Mouse (Mus musculus): Measurements from ENCODE around the gene Ksr2. TPM values are rescaled to one million over a fixed set of nuclear protein-coding genes. Genes with fewer than 3 reads are reported as not detected.

Ksr2 gene
- polyA plus RNA-seq, 1 experiment from 2014 or later = 0.34 TPM

- WGBS = 68% methylated on average over 7 of the region's 7 CpGs
Measured at GRCm38 (mm10) chr5:117515861-117516260, 102.1 kb downstream of the Ksr2 start.

GRCm38 (mm10) chr5:117516597-117516996, 102.8 kb downstream of the Ksr2 start:
- 0 out of 2 replicates have a peak, but pooled peaks have one; percentile 16 for ATAC-seq (ENCODE audit: borderline replicate concordance, extremely low read depth, low FRiP score, low TSS enrichment)
- WGBS = 3% methylated on average over 8 of the region's 8 CpGs
- H3K27ac ChIP-seq = no peak overlapping the region

More at GRCm38 (mm10) chr5:117515861-117516260, 102.1 kb downstream of the Ksr2 start:
- Histone ChIP-seq H3K36me3 (no peaks in the 10 kb centered on the region), H3K9ac (no peak overlapping the region), H3K27ac (no peak overlapping the region), H3K4me3 (no peak overlapping the region), H3K9me3 (no peaks in the 10 kb centered on the region), H3K4me2 (no peak overlapping the region), H3K27me3 (no peaks in the 10 kb centered on the region), H3K4me1 (no peaks in the 10 kb centered on the region)
- no peak for ATAC-seq (ENCODE audit: borderline replicate concordance, extremely low read depth, low FRiP score, low TSS enrichment)

GRCm38 (mm10) chr5:117519858-117520495, 106.2 kb downstream of the Ksr2 start:
- WGBS = 25% methylated on average over 4 of the region's 4 CpGs
- ATAC-seq (ENCODE audit: borderline replicate concordance, extremely low read depth, low FRiP score, low TSS enrichment) = no peak
- H3K36me3 ChIP-seq = no peaks in the 10 kb centered on the region
- H3K27me3 ChIP-seq = no peaks in the 10 kb centered on the region
- H3K4me1 ChIP-seq = no peaks in the 10 kb centered on the region
- H3K9me3 ChIP-seq = no peaks in the 10 kb centered on the region
- no peak overlapping the region for H3K9ac ChIP-seq
- H3K4me3 ChIP-seq = no peak overlapping the region
- H3K27ac ChIP-seq = no peak overlapping the region
- H3K4me2 ChIP-seq = no peak overlapping the region

More at GRCm38 (mm10) chr5:117516597-117516996, 102.8 kb downstream of the Ksr2 start:
- Histone ChIP-seq H3K4me2 (no peak overlapping the region), H3K36me3 (no peaks in the 10 kb centered on the region), H3K9me3 (no peaks in the 10 kb centered on the region), H3K4me1 (no peaks in the 10 kb centered on the region), H3K4me3 (no peak overlapping the region), H3K9ac (no peak overlapping the region), H3K27me3 (no peaks in the 10 kb centered on the region)

GRCm38 (mm10) chr5:117521156-117521555, 107.4 kb downstream of the Ksr2 start:
- ATAC-seq (ENCODE audit: borderline replicate concordance, extremely low read depth, low FRiP score, low TSS enrichment) = no peak
- Histone ChIP-seq H3K9me3 (no peaks in the 10 kb centered on the region), H3K27ac (no peak overlapping the region), H3K36me3 (no peaks in the 10 kb centered on the region), H3K4me3 (no peak overlapping the region), H3K4me2 (no peak overlapping the region), H3K27me3 (no peaks in the 10 kb centered on the region), H3K9ac (no peak overlapping the region), H3K4me1 (no peaks in the 10 kb centered on the region)
- WGBS = 61% methylated on average over 4 of the region's 4 CpGs

- 85% methylated on average over 4 of the region's 4 CpGs for WGBS
- Histone ChIP-seq H3K9ac (no peak overlapping the region), H3K9me3 (no peaks in the 10 kb centered on the region), H3K4me1 (no peaks in the 10 kb centered on the region), H3K36me3 (no peaks in the 10 kb centered on the region), H3K4me2 (no peak overlapping the region), H3K27ac (no peak overlapping the region), H3K4me3 (no peak overlapping the region), H3K27me3 (no peaks in the 10 kb centered on the region)
- ATAC-seq (ENCODE audit: borderline replicate concordance, extremely low read depth, low FRiP score, low TSS enrichment) = no peak
Measured at GRCm38 (mm10) chr5:117521701-117522100, 107.9 kb downstream of the Ksr2 start.

GRCm38 (mm10) chr5:117522471-117522870, 108.7 kb downstream of the Ksr2 start:
- Histone ChIP-seq H3K4me2 (no peak overlapping the region), H3K27me3 (no peaks in the 10 kb centered on the region), H3K36me3 (no peaks in the 10 kb centered on the region), H3K9ac (no peak overlapping the region), H3K9me3 (no peaks in the 10 kb centered on the region), H3K27ac (no peak overlapping the region), H3K4me1 (no peaks in the 10 kb centered on the region), H3K4me3 (no peak overlapping the region)
- WGBS = 62% methylated on average over 4 of the region's 4 CpGs
- ATAC-seq (ENCODE audit: borderline replicate concordance, extremely low read depth, low FRiP score, low TSS enrichment) = no peak

GRCm38 (mm10) chr5:117523010-117523409, 109.2 kb downstream of the Ksr2 start:
- no peak for ATAC-seq (ENCODE audit: borderline replicate concordance, extremely low read depth, low FRiP score, low TSS enrichment)
- no peak overlapping the region for H3K9ac ChIP-seq
- no peaks in the 10 kb centered on the region for H3K27me3 ChIP-seq
- H3K4me2 ChIP-seq = no peak overlapping the region
- no peaks in the 10 kb centered on the region for H3K9me3 ChIP-seq
- H3K27ac ChIP-seq = no peak overlapping the region
- H3K4me3 ChIP-seq = no peak overlapping the region
- WGBS = 81% methylated on average over 10 of the region's 10 CpGs
- no peaks in the 10 kb centered on the region for H3K36me3 ChIP-seq
- H3K4me1 ChIP-seq = no peaks in the 10 kb centered on the region

GRCm38 (mm10) chr5:117530991-117531390, 117.2 kb downstream of the Ksr2 start:
- H3K4me2 ChIP-seq = no peak overlapping the region
- no peak overlapping the region for H3K9ac ChIP-seq
- H3K27ac ChIP-seq = no peak overlapping the region
- no peaks in the 10 kb centered on the region for H3K9me3 ChIP-seq
- H3K27me3 ChIP-seq = peaks cover 29% of the 10 kb centered on the region
- WGBS = 38% methylated on average over 6 of the region's 6 CpGs
- ATAC-seq (ENCODE audit: borderline replicate concordance, extremely low read depth, low FRiP score, low TSS enrichment) = no peak
- no peak overlapping the region for H3K4me3 ChIP-seq
- H3K4me1 ChIP-seq = no peaks in the 10 kb centered on the region
- H3K36me3 ChIP-seq = no peaks in the 10 kb centered on the region

- Histone ChIP-seq H3K27ac (no peak overlapping the region), H3K27me3 (peaks cover 9% of the 10 kb centered on the region), H3K9ac (no peak overlapping the region), H3K4me1 (no peaks in the 10 kb centered on the region), H3K4me3 (no peak overlapping the region), H3K36me3 (no peaks in the 10 kb centered on the region), H3K9me3 (no peaks in the 10 kb centered on the region), H3K4me2 (no peak overlapping the region)
- no peak for ATAC-seq (ENCODE audit: borderline replicate concordance, extremely low read depth, low FRiP score, low TSS enrichment)
- 47% methylated on average over 3 of the region's 3 CpGs for WGBS
Measured at GRCm38 (mm10) chr5:117539221-117539620, 125.4 kb downstream of the Ksr2 start.

GRCm38 (mm10) chr5:117541654-117542053, 127.9 kb downstream of the Ksr2 start:
- Histone ChIP-seq H3K4me2 (no peak overlapping the region), H3K9ac (no peak overlapping the region), H3K27ac (no peak overlapping the region), H3K27me3 (no peaks in the 10 kb centered on the region), H3K4me3 (no peak overlapping the region), H3K36me3 (no peaks in the 10 kb centered on the region), H3K9me3 (no peaks in the 10 kb centered on the region), H3K4me1 (no peaks in the 10 kb centered on the region)
- 44% methylated on average over 8 of the region's 8 CpGs for WGBS
- ATAC-seq (ENCODE audit: borderline replicate concordance, extremely low read depth, low FRiP score, low TSS enrichment) = no peak

GRCm38 (mm10) chr5:117546694-117547268, 133.0 kb downstream of the Ksr2 start:
- H3K4me2 ChIP-seq = peak overlapping the region; percentile 30
- WGBS = 33% methylated on average over 25 of the region's 25 CpGs
- no peaks in the 10 kb centered on the region for H3K4me1 ChIP-seq
- H3K36me3 ChIP-seq = no peaks in the 10 kb centered on the region
- no peak overlapping the region for H3K27ac ChIP-seq
- H3K4me3 ChIP-seq = no peak overlapping the region
- H3K9me3 ChIP-seq = no peaks in the 10 kb centered on the region
- H3K9ac ChIP-seq = no peak overlapping the region
- ATAC-seq (ENCODE audit: borderline replicate concordance, extremely low read depth, low FRiP score, low TSS enrichment) = peak; percentile 35; the same call in 1 of the 2 replicates
- no peaks in the 10 kb centered on the region for H3K27me3 ChIP-seq

- WGBS = 23% methylated on average over 9 of the region's 9 CpGs
Measured at GRCm38 (mm10) chr5:117550992-117551391, 137.2 kb downstream of the Ksr2 start.

More at GRCm38 (mm10) chr5:117550992-117551391, 137.2 kb downstream of the Ksr2 start:
- no peaks in the 10 kb centered on the region for H3K9me3 ChIP-seq
- no peaks in the 10 kb centered on the region for H3K4me1 ChIP-seq
- no peak overlapping the region for H3K4me3 ChIP-seq
- ATAC-seq (ENCODE audit: borderline replicate concordance, extremely low read depth, low FRiP score, low TSS enrichment) = no peak
- H3K9ac ChIP-seq = no peak overlapping the region
- H3K27ac ChIP-seq = no peak overlapping the region
- H3K27me3 ChIP-seq = no peaks in the 10 kb centered on the region
- H3K36me3 ChIP-seq = no peaks in the 10 kb centered on the region
- H3K4me2 ChIP-seq = no peak overlapping the region
